Mouse (Mus musculus) liver, adult 2 months (tissue): ENCODE measurements at regions not wholly inside any gene's neighbourhood (a gene's known extent, or its start where the extent isn't known, plus 50 kb on each side); places are given as distances from the start of the nearest gene placed in this dataset.

Source experiments
- CTCF ChIP-seq: fragments of 200-500 bp; IDR thresholded peaks from 2 replicates; pipeline ENCODE4 v1.5.1; 2011; ENCODE audit warnings: low read depth, low read length, control low read depth
- POLR2A ChIP-seq: fragments of 200-500 bp; IDR thresholded peaks from 2 replicates; pipeline ENCODE4 v1.6.1; 2011; ENCODE audit warnings: low read length, control low read depth; ENCODE audit not compliant: insufficient read depth; ENCODE audit errors: extremely low read depth

DNA sequence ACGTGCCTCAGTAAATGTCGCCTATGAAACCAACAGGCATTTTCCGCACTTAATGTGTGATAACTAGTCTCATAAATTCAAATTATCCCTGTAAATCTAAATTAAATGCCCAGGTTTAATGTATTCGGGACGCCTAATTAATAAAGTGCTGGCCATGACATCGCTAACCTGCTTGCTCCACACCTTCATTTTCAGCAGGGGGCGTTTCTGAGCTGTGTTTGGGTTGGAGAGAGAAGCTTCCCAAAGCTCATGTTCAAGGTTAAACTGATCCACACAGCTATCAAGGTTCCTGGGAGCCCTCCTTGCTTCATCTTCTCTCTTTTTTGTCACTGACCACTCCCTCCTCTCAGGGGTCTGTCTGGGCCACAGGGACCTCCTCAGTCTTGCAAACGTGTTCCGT, 359.2 kb downstream of the Ptpru start:
- no peak for TF ChIP-seq POLR2A
- no peak for TF ChIP-seq CTCF
